Mouse (Mus musculus) ZHBTc4 (cell line): Measurements from ENCODE around the gene Selplg.

ENCODE experiments used
- DNase-seq: peaks from one replicate; pipeline ENCODE4 v3.0.0-alpha.2; 2011; ENCODE audit warnings: low read depth, low spot score

The Selplg gene

DNA sequence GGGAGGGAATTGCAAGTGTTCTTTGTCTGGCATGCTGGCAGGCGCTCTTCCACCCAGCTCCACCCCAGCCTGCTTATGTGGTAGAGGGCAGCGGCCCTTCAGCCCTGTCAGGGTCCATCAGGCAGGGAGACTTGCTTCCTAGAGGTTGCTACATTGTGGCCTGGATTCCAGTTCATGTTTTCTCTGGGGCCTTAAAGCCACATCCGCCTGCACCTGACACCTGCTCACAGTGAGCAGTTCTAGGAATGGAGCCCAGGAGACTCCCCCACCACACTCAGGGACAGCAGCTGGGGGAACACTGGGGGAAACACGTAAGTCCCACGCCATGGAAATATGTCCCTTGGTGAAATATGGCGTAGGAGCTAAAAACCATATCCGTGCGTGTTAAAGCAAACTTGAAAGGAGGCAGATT, at the start of gene Selplg:
TSS of gene Selplg (minus strand) at position 155 of the 412 bp plus-strand sequence.
- DNase-seq: no peak

DNA sequence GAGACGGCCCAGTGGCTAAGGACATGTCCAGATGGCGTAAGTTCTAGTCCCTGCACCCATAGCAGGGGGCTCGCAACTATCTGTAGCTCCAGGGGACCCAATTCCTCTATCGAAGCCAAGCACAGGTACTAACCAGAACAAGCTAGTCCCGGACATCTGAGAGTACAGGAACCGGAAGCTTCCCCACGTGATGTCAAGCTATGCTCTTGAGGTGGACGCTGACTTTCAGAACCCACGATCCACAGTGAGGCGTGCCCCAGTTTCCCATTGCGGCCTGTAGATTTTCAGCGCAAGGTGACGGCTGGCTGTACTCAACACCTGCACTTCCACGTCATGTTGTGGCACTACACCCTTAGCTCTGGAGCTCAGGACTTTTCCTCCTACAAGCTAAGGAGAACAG, 48.7 kb upstream of the Selplg start:
- DNase-seq: peak; percentile 82

DNA sequence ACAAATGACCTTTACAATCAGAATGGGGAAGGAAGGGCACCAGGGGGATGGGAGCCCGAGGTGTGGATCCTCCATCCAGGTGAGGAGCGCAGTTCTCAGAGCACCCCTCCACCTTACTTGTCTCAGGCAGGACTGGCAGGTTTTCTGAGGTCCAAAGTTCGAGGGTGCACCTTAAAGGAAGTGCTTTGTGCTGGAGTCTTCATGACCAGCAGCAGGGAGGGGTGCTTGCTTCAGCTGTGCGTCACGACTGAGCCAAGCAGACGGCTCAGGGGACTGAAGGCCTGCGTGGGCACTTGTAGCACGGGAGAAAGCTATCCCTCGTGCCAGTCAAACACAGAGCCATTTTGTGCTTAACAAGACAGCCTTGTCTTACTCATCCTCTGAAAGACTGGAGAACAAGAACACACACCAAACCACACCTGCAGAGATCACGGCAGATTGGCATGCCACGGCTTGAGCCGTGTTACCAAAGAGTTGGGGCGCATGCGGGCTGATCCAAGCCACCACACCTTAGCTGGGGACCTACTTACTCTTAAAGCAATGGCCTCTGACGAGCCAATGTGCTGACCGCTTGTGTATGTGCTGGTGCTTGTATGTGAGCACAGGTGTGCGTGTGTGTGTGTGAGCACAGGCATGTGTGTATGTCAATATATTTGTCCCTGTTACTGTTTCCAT, 46.6 kb upstream of the Selplg start:
- DNase-seq: no peak

DNA sequence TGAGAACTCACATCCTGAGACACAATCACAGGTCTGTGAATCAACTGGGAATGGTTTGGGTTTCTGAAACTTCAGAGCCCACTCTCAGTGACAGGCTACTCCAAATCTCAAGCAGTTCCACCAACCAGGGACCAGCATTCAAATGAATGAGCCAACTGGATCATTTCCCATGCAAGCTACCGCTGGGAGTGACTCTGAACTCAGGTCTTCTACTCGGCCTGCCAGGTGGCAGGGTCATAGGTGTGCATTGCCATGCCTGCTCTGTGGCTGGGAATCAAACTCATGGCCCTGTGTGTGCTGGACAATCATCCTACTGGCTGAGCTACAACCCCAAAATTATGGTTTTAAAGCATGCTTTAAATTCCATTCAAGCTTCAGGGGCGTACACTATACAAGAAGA, 45.1 kb upstream of the Selplg start:
- no peak for DNase-seq

DNA sequence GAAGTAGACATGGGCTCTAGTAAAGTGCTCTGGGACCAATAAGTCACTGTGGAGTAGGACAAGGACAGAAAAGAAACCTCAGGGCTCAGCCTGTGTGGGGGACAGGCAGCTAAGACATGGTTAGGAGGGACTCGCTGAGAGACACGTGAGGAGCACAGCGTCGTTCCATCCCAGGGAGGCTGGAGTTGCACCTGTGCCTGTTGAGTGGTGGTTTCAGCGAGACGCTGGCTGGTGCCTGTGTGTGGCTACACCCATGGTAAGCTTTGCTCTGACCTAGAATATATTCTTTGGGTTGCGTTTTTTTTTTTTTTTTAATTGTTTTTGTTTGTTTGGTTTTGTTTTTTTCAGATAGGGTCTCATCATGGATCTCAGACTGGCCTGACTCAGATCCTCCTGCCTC, 43.7 kb upstream of the Selplg start:
- no peak for DNase-seq

DNA sequence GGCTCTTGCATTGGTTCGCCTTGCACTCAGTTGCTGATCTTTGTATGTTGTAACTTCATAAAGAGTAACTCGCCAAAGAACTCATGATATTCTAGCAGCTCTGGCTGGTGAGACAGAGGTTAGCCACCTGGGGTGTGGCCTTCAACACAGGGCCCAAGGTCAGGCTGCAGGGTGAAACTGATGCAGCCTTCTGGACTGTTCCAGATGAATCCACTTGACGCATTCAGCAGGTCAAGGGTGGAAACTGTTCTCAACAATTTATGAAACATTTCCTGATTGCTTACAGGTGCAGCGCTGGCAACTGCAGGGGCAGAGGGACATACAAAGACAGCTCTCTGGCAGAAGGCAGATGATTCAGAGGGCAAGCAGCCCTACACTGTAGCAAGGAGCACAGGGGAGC, 43.2 kb upstream of the Selplg start:
- DNase-seq: no peak

DNA sequence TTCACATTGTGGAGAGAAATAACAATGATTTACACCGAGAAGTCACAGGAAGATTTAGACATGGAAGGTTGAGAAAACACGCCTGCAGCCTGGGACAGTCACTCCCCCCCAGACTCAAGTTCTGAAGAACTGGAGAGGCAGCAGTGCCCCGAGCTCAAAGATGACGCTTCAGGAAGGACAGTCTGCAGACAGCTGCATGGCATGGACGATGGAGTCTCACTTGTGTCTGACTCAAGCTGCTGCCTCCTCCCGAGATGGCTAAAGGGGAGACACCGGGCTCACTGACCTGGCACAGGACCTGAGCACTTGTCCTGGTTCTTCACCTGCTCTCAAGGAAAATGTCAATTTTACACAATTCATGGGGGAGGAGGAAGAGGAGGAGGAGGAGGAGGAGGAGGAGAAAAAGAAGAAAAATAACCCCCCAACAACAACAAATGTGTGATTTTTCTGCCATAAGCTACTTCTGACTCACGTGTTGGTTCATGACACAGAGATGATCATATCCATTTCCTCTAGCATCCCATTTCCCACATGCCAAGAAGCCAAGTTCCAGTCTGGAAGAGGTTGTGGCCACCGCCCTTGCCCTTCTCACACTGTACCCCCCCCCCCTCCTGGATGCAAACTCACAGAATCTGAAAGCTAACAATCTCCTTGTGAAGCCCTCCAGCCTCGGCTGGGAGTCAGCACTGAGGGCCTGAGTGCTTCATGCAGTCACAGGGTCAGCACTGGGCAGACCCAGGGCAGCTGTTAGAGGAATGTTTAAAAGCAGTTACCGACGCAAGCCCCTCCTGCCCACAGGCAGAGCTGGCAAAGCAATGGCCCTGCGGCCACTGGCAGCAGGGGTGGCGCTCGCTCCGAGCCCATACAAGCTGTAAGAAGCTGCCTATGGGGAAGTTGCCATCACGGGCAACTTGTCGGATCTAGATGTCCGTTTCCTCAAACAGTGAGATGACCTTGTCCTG, 41.9 kb upstream of the Selplg start:
- no peak for DNase-seq

DNA sequence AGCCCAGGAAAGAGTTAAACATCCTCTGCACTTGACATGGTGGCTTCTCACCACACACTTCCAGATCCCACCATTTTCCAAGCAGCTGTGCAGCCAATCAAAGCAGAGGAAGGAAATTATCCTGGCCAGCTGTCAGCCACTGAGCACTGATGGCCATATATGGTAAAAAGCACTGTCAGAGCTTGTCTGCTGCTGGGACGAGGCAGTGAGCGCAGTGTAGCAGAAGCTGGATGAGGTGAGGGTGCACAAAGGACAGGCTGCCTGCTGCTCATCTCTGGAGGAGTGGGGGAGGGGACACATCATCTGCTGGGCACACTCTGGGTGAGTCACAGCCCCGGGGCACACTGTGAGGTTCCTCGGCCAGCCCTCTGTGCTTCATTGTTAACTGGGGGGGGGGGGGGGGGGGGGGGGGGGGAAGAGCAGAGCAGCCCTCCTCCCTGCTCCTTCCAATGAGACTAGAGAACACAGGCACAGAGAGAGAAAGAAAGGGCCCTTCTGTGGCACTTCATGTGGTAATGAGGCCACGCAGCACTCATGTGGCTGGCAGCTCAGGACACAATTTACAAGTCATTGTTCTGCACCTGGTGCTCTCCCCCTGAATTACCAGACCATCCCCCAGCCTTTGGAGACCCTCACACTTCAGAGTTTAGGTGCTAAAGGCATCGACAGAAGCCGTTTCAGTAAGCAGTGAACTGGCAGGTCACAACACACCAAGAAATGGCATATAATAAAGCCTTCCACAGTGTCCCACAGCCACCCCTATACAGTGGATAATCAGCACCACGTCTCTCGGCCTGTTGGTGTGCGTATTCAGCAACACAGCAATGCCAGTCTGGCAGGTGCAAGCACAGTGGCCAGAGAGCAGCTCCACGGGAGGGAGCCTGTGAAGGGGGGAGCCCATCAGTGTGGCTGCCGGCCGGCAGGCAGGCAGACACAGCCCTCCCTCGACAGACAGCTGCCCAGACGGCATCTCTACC, 40.8 kb upstream of the Selplg start:
- peak; percentile 92 for DNase-seq

DNA sequence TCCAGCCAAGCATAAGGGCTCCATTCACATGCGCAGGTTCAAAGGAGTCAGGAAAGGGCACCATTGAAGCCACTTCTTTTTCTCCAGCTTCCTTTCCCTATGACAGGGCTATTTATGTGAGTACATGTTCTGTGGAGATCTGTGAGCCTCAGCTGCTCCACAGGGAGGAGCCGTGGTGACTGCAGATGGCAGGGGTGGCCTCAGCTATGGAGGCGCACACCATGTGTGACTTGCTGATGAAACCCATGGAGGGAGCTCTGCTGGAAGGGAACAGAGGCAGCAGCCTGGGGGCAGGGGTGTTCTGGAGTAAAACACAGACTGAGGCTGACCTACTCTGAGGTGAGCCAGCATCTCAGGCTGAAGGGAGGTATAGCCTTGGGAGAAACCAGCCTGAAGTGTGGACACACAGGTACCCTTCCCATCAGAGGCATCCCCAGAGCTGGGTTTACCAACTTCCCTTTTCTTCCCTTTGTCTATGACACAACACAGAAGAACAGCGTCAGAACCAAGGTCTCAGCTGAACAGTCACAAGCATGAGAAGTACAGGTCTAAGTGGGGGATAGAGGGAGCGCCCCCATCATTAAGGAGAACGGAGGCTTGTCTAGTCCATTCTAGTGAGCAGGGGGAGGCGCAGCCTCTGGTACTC, 39.6 kb upstream of the Selplg start:
- no peak for DNase-seq

DNA sequence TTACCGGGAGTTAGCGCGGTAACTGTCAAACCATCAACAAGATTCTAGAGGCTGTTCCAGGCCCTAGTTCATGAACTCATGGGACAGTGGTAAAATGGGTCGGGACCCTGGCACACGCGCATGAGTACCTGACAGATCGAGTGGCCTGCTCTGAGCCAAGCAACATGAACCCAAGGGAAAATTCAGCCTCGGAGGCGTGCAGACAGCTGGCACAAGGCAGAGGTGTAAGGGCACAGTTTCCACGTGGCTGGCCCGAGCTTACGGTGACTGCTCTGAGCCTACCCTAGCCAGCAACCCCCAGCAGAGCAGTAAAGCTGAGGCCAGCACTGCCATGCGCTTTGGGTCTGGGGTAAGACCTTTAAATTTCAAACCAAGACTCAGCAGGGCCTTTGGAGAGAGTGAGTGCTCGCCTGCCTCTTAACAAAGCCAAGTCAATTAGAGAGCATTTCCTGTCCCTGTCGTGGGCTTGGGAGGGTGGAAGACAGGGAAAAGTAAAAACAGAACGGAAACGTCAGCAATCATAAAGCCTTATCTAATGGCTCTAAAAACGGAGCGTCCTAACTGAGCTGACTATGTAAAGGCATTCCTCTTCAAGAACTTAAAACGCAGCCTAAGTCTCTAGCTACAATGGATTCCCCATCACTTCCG, 38.1 kb upstream of the Selplg start:
- DNase-seq: no peak

DNA sequence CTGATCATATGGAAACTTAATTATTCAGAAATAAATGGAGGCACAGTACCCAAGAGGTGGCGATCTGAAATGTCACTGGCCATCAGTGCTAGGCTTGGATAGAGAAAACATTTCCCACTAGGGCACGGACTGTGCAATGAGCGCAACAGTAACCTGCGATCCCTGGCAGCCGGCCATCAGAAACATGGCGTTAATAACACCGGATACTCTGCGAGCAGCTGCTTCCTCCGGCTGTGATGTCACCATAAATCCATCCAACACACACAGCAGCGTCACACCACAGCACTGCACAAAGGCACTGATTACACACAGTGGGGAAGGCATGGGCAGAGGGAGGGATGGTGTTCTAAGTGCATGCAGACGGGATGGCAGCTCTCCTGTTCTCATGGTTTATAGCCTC, 36.7 kb upstream of the Selplg start:
- no peak for DNase-seq

DNA sequence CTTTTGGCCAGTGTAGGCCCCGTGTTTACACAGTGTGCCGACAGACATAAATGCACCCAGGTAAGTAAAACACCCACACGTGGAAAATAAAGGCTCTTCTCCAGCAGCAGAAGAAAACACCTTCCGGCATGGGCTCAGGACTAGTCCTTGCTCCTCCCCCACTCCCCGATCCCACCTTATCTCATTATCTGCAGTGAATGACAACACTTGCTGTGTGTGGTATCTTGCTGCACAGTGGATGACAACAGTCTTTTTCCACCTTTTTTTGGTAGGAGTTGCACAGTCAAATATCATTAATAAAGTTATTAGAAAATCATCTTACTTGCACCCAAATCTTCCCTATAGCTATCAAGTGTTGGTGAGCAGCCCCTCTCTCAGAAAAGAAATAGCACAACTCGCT, 32.5 kb upstream of the Selplg start:
- no peak for DNase-seq

DNA sequence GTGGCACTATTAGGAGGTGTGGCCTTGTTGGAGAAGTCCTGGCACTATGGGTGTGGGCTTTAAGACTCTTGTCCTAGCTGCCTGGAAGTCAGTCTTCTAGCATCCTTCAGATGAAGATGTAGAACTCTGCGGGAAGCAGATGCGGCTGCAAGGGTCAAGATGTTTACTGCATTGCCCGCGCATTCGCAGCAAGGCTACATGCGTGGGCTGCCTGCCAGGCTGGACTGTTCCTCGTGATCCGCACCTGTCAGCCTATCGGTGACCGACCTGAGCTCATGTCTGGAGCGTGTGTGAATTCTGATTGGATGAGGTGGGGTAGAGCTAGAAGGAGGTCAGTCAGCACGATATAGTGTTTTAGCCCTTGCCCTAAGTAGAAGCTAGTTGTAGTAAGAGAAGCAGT, 31.6 kb upstream of the Selplg start:
- DNase-seq: peak; percentile 82

DNA sequence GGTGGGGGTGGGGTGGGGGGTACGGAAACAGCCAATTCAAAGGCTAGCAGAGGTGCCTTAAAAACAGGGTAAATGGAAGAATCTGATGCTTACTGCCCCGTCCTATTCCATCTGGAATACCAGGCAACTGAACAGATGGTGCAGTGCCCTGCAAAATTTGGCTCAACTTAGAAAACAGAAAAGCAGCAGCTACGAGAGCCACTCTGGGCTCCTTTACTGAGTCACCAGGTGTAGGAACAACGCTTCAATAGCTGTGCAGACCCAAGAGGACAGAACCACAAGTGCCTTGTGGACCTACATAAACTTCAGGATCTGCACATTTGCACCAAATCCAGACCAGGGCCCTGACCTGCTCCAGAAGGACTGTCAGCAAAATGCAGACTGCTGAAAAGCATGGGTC, 30.0 kb upstream of the Selplg start:
- DNase-seq: no peak

DNA sequence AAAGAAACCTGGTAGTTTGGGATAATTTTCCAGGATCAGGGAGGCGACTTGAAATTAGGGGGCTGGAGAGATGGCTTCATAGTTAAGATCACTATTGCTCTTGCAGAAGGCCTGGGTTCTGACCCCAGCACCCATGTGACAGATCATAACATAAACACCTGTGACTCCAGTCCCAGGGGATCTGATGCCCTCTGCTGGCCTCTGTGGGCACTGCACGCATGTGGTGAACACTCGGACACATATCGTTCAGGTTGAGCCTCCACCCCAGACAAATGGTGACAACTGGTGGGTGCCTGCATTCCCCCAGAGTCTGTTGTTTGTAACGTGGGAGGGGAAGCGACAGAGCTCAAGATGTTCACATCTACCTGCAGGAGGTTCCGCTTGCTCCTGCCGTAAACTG, 28.9 kb upstream of the Selplg start:
- DNase-seq: peak; percentile 80

DNA sequence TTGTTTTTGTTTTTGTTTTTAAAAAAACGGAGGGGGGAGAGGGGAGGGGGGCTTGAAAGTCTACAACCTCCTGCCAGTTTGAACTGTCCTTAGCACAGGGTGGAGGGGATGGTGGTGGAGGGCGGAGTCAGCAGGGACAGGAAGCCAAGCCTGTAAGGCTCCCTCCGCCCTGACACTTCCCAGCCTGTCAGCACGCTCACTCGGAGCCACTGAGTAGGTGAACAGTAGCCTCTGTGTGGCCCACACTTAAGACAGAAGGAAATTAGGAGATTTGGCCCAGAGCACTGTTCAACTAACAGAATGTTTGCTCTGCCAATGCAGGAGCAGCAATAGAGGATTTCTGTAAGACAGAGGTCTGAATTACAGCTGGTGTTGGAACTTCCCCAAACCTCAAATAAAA, 26.5 kb upstream of the Selplg start:
- DNase-seq: no peak

DNA sequence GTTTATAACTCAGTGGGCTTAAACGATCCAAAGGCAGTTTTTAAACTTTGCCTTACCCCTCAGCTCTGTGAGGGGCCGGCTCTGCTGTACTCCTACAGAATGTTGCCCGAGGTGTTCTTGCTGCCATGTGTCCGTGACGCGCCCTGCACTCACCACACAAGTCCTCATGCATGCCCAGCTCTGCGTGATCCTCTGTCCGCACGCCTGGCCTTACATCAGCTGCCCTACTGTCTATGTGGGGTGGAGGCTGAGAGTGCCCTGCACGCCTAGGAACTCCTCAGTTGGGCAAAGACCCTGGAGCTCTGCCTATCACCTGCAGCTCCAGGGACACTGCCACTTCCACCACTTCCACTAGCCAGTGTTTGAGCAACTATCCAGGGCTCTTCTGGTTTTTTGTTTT, 26.1 kb upstream of the Selplg start:
- no peak for DNase-seq

DNA sequence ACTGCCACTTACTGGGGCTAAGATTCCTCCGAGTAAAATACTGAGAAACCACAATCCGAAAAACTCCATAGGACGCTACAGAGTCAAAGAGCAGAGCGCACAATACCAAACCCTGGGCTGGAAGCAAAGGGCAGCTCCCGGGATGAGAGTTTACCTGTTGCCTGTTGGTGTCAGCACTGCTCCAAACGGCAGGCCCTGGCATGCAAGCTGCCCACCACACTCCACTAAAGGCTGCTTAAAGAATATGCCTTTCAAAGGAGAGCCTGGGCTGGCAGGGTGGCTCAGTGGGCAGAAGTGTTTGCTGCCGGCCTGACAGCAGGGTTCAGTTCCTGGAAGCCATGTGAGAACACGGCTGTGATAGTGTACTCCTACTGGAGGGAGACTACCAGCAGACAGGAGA, 25.2 kb upstream of the Selplg start:
- no peak for DNase-seq

DNA sequence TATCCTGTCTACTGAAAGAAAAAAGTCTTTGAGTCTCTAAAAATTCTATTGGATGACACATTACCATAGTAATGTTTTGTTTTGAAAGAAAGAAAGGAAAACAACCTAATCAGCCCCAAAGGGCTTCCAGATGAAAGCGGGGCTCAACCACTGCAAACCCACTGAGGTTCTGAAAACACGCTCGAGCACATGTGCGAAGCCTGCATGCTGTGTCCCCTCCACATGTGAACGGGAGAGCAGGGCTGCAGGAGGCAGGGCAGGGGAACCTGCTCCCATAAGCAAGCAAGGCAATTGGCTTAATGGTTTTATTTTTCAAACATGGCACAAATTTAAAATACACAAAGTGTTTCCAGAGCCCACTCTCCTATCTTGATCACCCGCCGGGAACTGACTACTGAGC, 24.2 kb upstream of the Selplg start:
- DNase-seq: no peak

DNA sequence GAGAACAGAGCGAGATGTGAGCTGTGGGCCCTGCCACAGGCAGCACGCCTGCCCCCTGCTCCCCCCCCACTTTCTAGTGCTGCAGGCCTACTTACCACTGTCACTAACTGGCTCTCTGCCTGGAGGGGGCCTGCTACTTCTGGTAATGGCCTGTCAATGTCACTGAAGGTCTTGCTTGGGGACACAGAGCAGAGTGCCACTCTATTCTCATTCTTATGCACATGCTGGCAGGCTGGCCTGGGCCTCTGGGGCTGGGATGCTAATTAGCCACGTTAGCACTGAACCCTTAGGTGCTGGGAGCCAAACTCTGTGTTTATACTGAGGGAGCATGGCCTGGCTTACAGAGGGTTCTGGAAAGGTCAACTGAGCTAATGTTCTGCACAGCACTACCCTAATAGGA, 23.3 kb upstream of the Selplg start:
- peak; percentile 71 for DNase-seq

DNA sequence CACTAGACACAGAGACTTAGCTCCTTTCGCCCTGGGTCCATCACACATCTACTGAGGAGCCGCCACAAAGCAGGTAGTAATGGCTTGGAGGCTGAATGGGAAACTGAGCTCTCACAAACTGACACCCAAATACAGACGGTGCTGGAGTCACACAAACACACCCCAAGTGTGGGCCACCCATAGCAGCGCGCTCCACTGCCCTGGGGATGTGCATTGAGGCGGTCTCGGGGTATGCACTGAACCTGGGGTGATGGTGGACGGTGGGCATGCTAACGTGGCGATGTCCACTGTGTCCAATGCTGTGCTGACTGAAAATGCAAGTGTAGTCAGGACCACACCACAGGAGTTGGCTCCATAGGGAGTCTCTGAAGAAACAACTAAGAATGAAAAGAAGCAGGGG, 22.7 kb upstream of the Selplg start:
- no peak for DNase-seq
